Mouse (Mus musculus) spleen, adult 2 months (tissue): ENCODE results near the gene Anp32a. TPM values are rescaled to one million over a fixed set of nuclear protein-coding genes. Genes with fewer than 3 reads are reported as not detected.
A peak's percentile ranks its signal among the peaks of the same experiment; 100 is the strongest.

ENCODE experiments used
- DNase-seq, 2 experiments: peaks; one replicate each; pipeline versions ENCODE4 v3.0.0 to v3.0.0-alpha.2; 2012 to 2021; ENCODE audit warnings: low spot score in 2 of 2, low read depth in 1 of 2
- H3K27ac ChIP-seq: fragments of 200-500 bp; 2 replicates; pipeline ENCODE4 v1.5.1; 2012; ENCODE audit warnings: low read length, inconsistent platforms; ENCODE audit not compliant: insufficient read depth
- H3K27me3 ChIP-seq: fragments of 200-500 bp; 2 replicates; pipeline ENCODE4 v1.6.1; 2012; ENCODE audit warnings: mild to moderate bottlenecking, moderate library complexity, low read length, inconsistent platforms; ENCODE audit not compliant: control insufficient read depth, insufficient read depth
- H3K36me3 ChIP-seq: fragments of 200-500 bp; 2 replicates; pipeline ENCODE4 v1.6.1; 2012; ENCODE audit warnings: mild to moderate bottlenecking, low read length, inconsistent platforms; ENCODE audit not compliant: control insufficient read depth, insufficient read depth
- H3K4me1 ChIP-seq: fragments of 200-500 bp; 2 replicates; pipeline ENCODE4 v1.6.1; 2011; ENCODE audit warnings: inconsistent platforms; ENCODE audit not compliant: control insufficient read depth, insufficient read depth, insufficient read length
- H3K4me3 ChIP-seq: fragments of 200-500 bp; 2 replicates; pipeline ENCODE4 v1.5.1; 2011; ENCODE audit warnings: mild to moderate bottlenecking, inconsistent platforms; ENCODE audit not compliant: insufficient read depth, insufficient read length; ENCODE audit errors: extremely low read depth
- CTCF ChIP-seq: fragments of 200-500 bp; IDR thresholded peaks from 2 replicates; pipeline ENCODE4 v1.5.1; 2011; ENCODE audit warnings: mild to moderate bottlenecking, inconsistent platforms; ENCODE audit not compliant: insufficient read depth, insufficient read length, insufficient replicate concordance; ENCODE audit errors: extremely low read depth
- POLR2A ChIP-seq: fragments of 200-500 bp; IDR thresholded peaks from 2 replicates; pipeline ENCODE4 v1.6.1; 2011; ENCODE audit warnings: low read depth, low read length, inconsistent platforms
- WGBS: fragments of 180-500 bp; shearing (Covaris S2); methylation state at CpG from one replicate; pipeline ENCODE4 v1.1.7; 2018; 5-methylcytosine and 5-hydroxymethylcytosine counted together
- polyA plus RNA-seq: library from polyadenylated mRNA; depleted of rRNA; stranded (reverse); fragments of >200 nt; gene quantifications from 2 replicates; pipeline ENCODE4 v1.2.3, GENCODE M21; 2012; rRNA removed

Gene Anp32a
- 14.1 and 16.2 TPM in 2 replicates for polyA plus RNA-seq

DNA sequence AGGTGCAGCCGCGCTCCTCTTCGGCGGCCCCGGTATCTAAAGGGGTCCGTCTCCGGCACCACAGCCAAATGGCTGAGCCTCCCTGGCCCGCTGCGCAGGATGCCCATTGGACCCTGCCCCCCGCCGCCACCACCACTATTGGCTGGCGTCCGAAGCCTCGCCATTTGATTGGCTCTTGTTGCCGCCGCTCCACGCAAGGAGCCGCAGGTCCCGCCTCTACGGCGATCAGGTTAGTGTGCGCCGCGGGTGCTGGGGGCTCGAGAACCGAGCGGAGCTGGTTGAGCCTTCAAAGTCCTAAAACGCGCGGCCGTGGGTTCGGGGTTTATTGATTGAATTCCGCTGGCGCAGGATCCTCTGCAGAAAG, at the start of gene Anp32a:
TSS of gene Anp32a (plus strand) at position 171 of the 364 bp plus-strand sequence.
- peak; percentile 92 to 99 for DNase-seq
- Histone ChIP-seq H3K36me3 (no peaks in the 10 kb centered on the region), H3K4me1 (peaks cover 3% of the 10 kb centered on the region; the same call in 1 of the 2 replicates), H3K27me3 (no peaks in the 10 kb centered on the region), H3K4me3 (peak within 1 kb of the TSS; percentile 96), H3K27ac (peak within 1 kb of the TSS; percentile 96)
- WGBS, result under 1% methylated on average over 30 of the region's 34 CpGs
- TF ChIP-seq POLR2A (peak; percentile 52), CTCF (no peak)

DNA sequence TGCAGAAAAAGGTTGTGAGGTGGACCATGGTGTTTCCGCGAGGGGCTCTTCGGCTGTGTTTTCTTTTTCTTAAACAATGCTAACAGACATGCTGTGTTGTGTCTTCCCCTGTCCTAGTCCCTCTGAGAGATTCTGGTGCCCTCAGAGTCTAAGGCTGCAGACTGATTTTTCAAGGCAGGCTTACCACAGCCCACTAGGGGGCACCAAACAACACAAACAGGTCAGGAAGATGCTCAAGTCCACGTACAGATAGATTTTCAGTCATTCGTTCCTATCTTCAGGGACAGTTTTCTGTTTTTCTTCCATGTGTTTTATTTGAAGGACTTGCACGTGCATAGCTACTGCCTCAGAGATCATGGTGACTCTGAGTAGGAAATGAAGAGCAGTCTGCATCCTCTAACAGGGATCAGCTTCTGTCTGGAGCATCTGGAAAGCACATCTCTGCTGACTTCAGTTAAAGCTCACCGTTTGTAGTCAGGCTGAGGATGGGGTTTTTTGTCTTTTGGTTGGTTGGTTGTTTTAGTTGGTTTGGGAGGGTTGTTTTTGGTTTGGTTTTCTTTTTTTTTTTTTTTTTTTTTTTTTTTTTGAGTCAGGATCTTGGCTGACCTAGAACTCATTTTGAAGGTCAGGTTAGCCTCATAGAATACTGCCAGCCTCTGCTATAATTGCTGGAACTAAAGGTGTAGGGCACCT, 45.9 kb upstream of the Anp32a start:
- no peaks in the 10 kb centered on the region for H3K27me3 ChIP-seq
- TF ChIP-seq POLR2A (no peak), CTCF (peak; percentile 64; the same call in 1 of the 2 replicates)
- H3K27ac ChIP-seq, result no peak overlapping the region
- H3K4me1 ChIP-seq, result no peaks in the 10 kb centered on the region
- DNase-seq, result peak; percentile 59 to 69
- no peaks in the 10 kb centered on the region for H3K36me3 ChIP-seq
- 33% methylated on average over 7 of the region's 7 CpGs for WGBS
- no peak overlapping the region for H3K4me3 ChIP-seq

DNA sequence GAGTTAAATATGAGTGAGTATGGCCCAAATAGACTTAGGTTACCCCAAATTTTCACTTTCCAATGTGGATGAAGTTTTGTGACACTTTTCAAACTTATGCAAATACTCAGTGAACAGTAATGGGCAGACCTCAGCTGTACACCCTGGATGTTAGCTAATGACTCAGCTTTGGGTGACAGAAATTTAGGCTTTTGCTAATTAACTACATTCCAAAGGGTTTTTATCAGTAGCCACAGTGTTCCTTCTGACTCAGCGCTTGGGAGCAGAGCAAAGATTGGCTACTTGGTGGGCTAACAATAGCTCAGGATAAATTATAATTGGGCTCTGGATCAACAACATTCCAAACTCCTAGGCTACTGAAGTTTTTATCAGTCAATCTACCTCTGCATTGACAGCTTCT, 44.2 kb upstream of the Anp32a start:
- no peaks in the 10 kb centered on the region for H3K36me3 ChIP-seq
- H3K27ac ChIP-seq, result no peak overlapping the region
- no peak overlapping the region for H3K4me3 ChIP-seq
- no peaks in the 10 kb centered on the region for H3K4me1 ChIP-seq
- 94% methylated on average over 1 of the region's 1 CpGs for WGBS
- TF ChIP-seq POLR2A, result no peak
- TF ChIP-seq CTCF, result no peak
- no peaks in the 10 kb centered on the region for H3K27me3 ChIP-seq
- no peak for DNase-seq

DNA sequence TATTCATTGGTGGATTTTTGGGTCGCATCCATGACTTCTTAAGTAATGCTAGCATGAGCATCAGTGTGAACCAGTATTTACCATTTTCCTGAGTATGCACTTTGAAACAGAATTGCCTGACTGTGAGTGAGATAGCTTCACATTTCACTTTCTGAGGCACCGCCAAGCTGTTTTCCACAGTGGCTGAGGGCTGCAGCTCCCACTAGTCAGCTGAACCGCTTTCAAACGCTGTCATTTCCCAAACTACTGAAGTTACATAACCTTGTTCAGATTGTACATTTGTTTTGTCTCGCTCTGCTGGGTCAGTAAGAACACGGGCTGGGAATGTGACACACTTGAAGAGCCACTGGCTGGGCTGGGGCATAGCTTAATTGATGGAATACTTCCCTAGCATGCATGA, 25.5 kb upstream of the Anp32a start:
- no peak overlapping the region for H3K4me3 ChIP-seq
- 86% methylated on average over 6 of the region's 6 CpGs for WGBS
- no peak for DNase-seq
- no peak overlapping the region for H3K27ac ChIP-seq
- H3K4me1 ChIP-seq, result no peaks in the 10 kb centered on the region
- H3K36me3 ChIP-seq, result no peaks in the 10 kb centered on the region
- TF ChIP-seq POLR2A (no peak), CTCF (no peak)
- H3K27me3 ChIP-seq, result no peaks in the 10 kb centered on the region

DNA sequence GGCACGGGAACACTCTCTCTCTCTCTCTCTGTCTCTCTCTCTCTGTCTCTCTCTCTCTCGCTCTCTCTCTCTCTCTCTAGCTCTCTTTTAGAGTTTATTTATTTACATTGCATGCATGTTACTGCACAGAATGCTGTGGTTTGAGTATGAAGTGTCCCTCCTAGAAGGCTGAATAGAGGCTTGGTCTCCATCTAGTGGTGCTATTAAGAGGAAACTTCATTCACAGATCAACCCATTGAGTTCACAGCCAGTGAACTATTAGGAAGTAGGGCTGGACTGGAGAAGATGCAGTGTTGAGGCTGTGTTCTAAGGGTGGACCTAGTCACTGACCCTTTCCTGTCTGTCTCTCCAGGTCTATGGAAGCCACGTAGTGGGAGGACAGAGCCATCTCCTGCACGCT, 22.4 kb upstream of the Anp32a start:
- WGBS, result 73% methylated on average over 4 of the region's 4 CpGs
- Histone ChIP-seq H3K27me3 (no peaks in the 10 kb centered on the region; the same call in 1 of the 2 replicates), H3K27ac (no peak overlapping the region), H3K4me1 (no peaks in the 10 kb centered on the region), H3K4me3 (no peak overlapping the region), H3K36me3 (no peaks in the 10 kb centered on the region)
- TF ChIP-seq POLR2A (no peak), CTCF (no peak)
- DNase-seq, result no peak

DNA sequence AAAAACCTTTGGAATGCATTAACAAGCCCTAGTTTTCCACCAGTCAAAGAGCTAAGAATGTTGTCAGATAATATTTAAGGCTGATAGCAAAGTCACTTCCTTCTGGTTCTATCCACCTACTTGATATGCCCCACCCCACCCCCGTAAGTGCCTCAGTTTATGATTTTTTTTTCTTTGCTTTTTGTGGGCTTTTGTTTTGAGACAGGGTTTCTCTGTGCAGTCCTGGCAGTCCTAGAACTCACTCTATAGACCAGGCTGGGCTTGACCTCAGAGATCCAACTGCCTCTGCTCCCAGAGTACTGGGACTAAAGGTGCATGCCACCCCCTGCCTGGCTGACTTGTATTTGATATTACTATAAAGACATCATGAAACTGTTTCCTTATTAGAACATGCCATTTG, 17.3 kb upstream of the Anp32a start:
- Histone ChIP-seq H3K4me1 (no peaks in the 10 kb centered on the region), H3K36me3 (no peaks in the 10 kb centered on the region), H3K27me3 (no peaks in the 10 kb centered on the region; the same call in 1 of the 2 replicates), H3K27ac (no peak overlapping the region), H3K4me3 (no peak overlapping the region)
- no peak for DNase-seq
- 76% methylated on average over 1 of the region's 1 CpGs for WGBS
- no peak for TF ChIP-seq CTCF
- no peak for TF ChIP-seq POLR2A

DNA sequence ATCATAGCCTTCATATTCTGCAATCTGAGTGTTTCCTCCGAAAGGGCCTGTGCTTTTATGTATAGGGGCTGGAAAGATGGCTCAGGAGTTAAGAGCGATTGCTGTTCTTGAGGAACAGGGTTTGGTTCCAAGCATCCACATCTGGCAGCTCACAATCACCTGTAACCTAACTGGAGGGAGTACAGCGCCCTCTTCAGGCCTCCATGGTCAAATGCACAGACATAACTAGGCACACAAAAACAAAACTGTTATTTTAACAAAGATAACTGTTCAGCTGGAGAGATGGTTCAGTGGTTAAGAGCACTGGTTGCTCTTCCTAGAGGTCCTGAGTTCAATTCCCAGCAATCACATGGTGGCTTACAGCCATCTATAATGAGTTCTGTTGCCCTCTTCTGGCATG, 15.1 kb upstream of the Anp32a start:
- DNase-seq, result no peak
- H3K36me3 ChIP-seq, result no peaks in the 10 kb centered on the region
- no peaks in the 10 kb centered on the region for H3K4me1 ChIP-seq
- 86% methylated on average over 3 of the region's 3 CpGs for whole genome bisulfite sequencing
- H3K4me3 ChIP-seq, result no peak overlapping the region
- no peak for TF ChIP-seq POLR2A
- H3K27me3 ChIP-seq, result no peaks in the 10 kb centered on the region; the same call in 1 of the 2 replicates
- H3K27ac ChIP-seq, result no peak overlapping the region
